Mouse (Mus musculus): Measurements from ENCODE around the gene Edn1. TPM values are rescaled to one million over a fixed set of nuclear protein-coding genes. Genes with fewer than 3 reads are reported as not detected.

Gene Edn1
- total RNA-seq (2023; ENCODE audit: inconsistent age) = 0.30 TPM in 1 of 4 replicates, not detected in the others

DNA sequence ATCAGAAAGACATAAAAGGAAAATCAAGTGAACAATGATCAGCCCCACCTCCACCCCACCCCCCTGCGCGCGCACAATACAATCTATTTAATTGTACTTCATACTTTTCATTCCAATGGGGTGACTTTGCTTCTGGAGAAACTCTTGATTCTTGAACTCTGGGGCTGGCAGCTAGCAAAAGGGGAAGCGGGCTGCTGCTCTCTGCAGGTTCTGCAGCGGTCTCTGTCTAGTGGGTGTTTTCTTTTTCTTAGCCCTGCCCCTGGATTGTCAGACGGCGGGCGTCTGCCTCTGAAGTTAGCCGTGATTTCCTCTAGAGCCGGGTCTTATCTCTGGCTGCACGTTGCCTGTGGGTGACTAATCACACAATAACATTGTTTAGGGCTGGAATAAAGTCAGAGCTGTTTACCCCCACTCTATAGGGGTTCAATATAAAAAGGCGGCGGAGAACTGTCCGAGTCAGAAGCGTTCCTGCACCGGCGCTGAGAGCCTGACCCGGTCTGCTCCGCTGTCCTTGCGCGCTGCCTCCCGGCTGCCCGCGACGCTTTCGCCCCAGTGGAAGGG, at the start of gene Edn1:
TSS of gene Edn1 (plus strand) at position 316 of the 561 bp plus-strand sequence.

Other genes starting within 250 kb of the Edn1 start
- gene Hivep1, start 249.5 kb upstream of the Edn1 start, total RNA-seq (2023; ENCODE audit: inconsistent age) = 61.0 to 83.5 TPM (median 69.3 TPM) in 4 replicates

Data from B cell, adult (primary cell).